Mouse (Mus musculus) ovary, adult 10 weeks (tissue): ENCODE results near the gene Pglyrp4. TPM values are rescaled to one million over a fixed set of nuclear protein-coding genes. Genes with fewer than 3 reads are reported as not detected.

Experiments
- polyA plus RNA-seq: library from polyadenylated mRNA; stranded (reverse); fragments of 350-450 nt; fragmentation: Illumina TruSeq; extraction: RNeasy Lipid Tissue Mini Kit (QIAGEN cat#74804); gene quantifications from one replicate; pipeline ENCODE4 v1.2.3, GENCODE M21; 2014

The Pglyrp4 gene
- polyA plus RNA-seq, result not detected

GRCm38 (mm10) chr3:90726606-90727005 is at the start of gene Pglyrp4:
Pglyrp4 (plus strand) TSS chr3:90726906.

GRCm38 (mm10) chr3:90695613-90696012 is 31.1 kb upstream of the Pglyrp4 start, which contains the start of gene S100a9:
S100a9 (minus strand) TSS chr3:90695721.

GRCm38 (mm10) chr3:90777776-90778175 is 51.1 kb downstream of the Pglyrp4 start, which contains the start of gene Gm5849:
Gm5849 (minus strand) TSS chr3:90777876.

Other genes starting within 250 kb of the Pglyrp4 start
- 154 TPM for gene Snapin, start 235.9 kb upstream of the Pglyrp4 start, polyA plus RNA-seq
- 220 TPM for gene Chtop, start 217.4 kb upstream of the Pglyrp4 start, polyA plus RNA-seq
- gene S100a1, start 212.5 kb upstream of the Pglyrp4 start, polyA plus RNA-seq, result 29.9 TPM
- 2.6 TPM for gene S100a13, start 212.5 kb upstream of the Pglyrp4 start, polyA plus RNA-seq
- not detected for gene S100a14, start 200.1 kb upstream of the Pglyrp4 start, polyA plus RNA-seq
- 29.2 TPM for gene S100a16, start 189.7 kb upstream of the Pglyrp4 start, polyA plus RNA-seq
- gene S100a3, start 166.3 kb upstream of the Pglyrp4 start, polyA plus RNA-seq, result not detected
- gene S100a2, start 136.7 kb upstream of the Pglyrp4 start, polyA plus RNA-seq, result not detected
- not detected for gene Gm42674, start 125.0 kb upstream of the Pglyrp4 start, polyA plus RNA-seq
- 21.9 TPM for gene S100a4, start 123.1 kb upstream of the Pglyrp4 start, polyA plus RNA-seq
- gene S100a5, start 118.4 kb upstream of the Pglyrp4 start, polyA plus RNA-seq, result not detected
- gene S100a6, start 114.0 kb upstream of the Pglyrp4 start, polyA plus RNA-seq, result 45.3 TPM
- not detected for gene S100a7a, start 72.9 kb upstream of the Pglyrp4 start, polyA plus RNA-seq
- 6.4 TPM for gene S100a8, start 57.9 kb upstream of the Pglyrp4 start, polyA plus RNA-seq
- gene S100a9, start 31.2 kb upstream of the Pglyrp4 start, polyA plus RNA-seq, result not detected
- not detected for gene Gm5849, start 51.0 kb downstream of the Pglyrp4 start, polyA plus RNA-seq